Mouse (Mus musculus) mesoderm, embryonic 11.5 days (tissue): ENCODE measurements at regions not wholly inside any gene's neighbourhood (a gene's known extent, or its start where the extent isn't known, plus 50 kb on each side); places are given as distances from the start of the nearest gene placed in this dataset.

Source experiments
- DNase-seq: peaks from one replicate; pipeline ENCODE4 v3.0.0-alpha.2; 2012; ENCODE audit warnings: low read depth, low spot score

DNA sequence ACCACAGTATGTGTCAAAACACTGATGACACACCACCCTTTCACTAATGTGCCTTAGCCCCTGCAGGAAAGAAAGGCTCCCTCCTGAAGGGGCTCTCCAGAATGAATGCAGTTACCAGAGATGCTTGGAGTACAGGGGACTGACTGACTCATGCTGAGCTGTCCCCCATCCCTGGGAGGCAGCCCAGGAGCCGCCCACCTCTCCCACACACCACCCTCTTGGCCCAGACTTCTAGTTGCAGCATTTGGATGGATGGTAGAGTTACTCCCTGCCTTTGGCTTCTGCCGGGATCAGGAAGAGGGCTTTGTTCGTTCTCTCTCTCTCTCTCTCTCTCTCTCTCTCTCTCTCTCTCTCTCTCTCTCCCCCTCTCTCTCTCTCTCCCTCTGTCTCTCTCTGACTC lies 53.4 kb upstream of the Jun start:
- no peak for DNase-seq

DNA sequence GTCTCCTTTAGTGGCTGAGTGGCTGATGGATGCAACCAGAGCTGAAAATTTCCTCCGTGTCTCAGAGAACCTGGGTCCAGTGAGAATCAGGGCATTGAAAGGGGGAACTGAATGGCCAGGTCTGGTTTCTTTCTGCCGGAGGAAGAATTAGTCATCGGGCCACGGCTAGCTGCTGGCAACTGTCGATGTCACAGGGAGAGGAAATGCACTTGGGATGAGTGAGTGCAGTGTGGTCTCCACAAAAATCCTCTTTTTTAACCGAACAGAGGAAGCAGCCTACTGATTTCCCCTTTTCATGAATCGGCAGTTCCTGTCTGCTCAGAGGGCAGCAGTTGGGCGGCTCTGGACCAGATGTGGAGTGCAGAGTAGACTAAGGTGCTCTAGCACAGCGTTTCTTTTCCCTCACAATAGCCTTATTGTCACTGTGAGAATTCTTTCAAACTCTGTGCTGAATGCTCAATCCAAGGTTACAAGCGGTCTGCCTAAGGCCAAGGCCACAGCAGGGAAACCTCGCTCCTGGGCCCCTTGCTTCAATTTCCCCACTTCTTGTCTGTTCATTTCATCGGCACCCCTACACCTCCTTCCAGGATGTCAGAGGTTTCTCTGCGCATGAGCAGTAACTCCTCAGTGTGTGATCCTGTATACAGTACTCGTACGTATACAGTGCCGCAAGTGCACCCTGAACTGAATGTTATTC lies 54.1 kb upstream of the Jun start:
- no peak for DNase-seq

DNA sequence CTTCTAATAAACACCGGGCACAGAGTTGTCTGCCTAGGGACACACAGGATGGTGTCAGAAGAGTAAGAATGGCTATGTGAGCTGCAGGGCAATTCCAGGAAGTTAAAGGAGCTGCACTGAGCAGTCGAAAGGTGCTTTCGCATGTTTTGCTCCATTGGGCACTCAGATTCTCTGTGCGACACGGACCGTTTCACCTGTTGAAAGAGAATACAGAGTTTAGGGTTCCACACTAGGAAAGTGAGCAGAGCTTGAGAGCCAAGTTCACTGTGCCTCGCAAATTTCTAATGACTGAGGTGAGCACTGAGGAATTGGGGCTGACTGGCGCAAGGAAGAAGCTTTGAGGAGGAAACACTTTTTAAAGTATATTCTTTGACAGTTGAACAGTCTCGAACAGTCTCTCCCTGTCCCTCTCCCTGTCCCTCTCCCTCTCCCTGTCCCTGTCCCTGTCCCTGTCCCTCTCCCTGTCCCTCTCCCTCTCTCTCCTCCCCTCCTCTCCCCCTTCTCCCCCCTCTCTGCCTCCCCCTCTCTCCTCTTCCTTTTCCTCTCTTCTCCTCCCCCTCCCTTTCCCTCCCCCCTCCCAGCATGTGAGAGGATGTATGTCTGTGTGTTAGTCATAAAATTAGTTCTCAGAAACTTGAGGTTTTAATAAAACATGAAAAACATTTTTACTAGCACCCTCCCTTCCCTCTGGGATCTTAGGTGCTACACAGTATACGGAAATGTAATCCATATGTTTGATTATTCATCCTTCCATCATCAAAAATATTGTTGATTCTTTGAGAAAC lies 55.1 kb upstream of the Jun start:
- DNase-seq, result no peak

- DNase-seq, result no peak
Measured at GRCm38 (mm10) chr4:95108811-95109210, 56.8 kb upstream of the Jun start.

DNA sequence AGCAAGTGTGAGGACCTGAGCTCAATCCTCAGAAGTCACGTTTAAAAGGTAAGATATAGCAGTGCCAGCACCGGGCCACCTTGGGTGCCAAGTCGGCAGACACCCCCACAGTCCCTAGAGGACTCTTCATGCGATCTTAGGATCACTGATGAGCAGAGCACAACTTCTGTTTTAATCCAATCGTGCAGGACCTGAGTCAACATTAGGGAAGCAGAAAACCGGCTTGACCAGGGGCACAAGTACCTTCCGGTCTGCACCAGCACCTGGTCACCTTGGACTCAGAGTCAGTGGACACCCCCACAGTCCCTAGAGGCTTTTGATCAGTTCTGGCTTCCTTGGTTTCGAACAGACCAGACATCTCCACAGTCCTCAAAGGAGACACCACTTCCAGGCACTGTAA lies 58.8 kb upstream of the Jun start:
- no peak for DNase-seq

- DNase-seq, result no peak
Measured at GRCm38 (mm10) chr4:95117158-95117681, 65.2 kb upstream of the Jun start.

- DNase-seq, result no peak
Measured at GRCm38 (mm10) chr4:95120876-95121275, 68.9 kb upstream of the Jun start.

- DNase-seq, result no peak
Measured at GRCm38 (mm10) chr4:95125346-95125745, 73.3 kb upstream of the Jun start.

- no peak for DNase-seq
Measured at GRCm38 (mm10) chr4:95127970-95128369, 75.9 kb upstream of the Jun start.

DNA sequence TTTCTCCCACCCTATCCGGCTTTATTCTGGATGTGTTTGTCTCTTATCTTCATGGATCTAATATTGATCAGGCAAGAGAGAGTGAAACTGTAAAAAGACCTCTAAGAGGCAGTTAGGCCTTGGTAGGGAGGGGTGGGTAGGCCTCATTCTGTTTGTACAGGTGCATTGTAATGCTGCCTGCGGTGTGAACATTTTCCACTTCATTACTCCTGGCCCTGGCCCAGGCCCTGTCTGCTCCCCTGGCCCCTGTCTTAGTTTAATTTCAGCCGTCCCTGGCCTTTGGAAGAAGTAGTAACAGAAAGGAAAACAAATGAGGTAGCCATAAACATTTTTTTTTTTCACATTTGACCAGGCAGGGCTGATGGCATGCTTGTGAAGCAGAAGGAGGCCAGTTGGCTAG lies 81.8 kb upstream of the Jun start:
- DNase-seq, result peak; percentile 39

DNA sequence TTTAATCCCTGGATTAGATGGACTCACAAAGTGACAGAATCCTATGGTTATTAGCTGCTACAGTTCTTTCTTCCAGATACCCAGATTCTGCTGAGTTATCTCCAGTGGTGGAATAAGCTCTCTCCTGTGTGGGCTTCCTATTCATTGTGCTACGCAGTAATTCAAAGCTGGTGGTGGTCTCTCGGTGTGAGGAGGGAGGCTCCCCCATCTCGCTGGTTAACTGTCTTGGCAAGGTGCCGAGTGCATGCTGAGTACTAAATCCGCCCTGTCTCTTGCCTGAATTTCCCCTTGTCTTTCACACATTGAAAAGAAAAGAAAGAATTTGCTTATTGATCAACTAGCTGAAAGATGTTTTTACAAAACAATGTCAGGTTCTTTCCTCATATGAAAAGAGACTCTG lies 82.6 kb upstream of the Jun start:
- DNase-seq, result no peak

DNA sequence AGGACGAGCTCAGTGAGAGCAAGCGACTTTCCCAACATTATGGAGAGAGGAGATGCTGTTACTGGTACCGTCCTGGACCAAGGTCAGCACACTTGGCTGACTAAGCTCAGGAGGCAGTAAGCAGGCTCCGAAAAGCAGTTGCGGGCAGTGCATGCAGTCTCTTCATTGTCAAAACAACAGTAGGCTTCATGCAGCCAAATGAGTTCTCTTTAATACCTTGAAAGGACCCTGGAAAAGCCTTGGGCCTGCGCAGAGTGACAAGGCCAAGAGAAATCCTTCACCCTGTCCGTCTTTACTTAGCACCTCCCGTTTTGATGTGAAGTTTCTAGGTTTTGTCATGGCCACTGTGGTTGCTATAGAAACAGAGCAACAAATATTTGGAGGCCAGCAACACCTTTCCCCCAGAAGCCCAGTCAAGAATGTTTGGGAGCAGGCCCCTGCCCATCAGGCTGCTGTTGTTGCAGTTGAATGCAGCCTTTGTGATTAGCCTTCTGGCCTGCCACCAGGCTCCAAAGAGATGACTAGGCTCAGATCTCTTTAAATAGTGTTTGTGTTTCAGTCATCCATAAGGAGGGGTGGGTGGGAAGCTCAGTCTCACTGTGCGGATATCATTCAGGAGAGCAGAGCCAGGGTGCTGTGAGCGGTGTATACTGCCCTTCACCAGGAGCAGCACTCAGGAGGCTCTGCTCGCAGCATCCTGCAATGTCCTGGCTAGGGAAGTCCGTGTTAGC lies 85.6 kb upstream of the Jun start:
- DNase-seq, result peak; percentile 65

GRCm38 (mm10) chr4:95138676-95139075 lies 86.7 kb upstream of the Jun start:
- no peak for DNase-seq

DNA sequence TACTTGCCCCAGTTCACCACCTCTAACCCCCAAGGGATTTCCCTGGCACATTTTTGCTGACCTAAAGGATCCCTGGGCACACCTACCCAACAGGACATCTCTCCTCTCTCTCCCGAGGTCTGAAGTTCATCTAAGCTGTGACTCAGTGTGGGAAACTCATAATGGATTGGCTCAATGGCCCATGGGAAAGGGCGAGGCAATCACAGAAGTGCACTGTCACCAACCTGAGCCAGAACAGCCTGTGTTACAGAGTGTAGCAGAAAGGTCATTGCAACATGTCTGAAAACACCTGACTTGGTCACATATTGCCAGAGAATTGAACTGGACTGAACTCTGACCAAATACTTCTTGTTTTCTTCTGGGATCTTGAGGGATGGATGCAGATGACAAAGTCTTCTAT lies 89.2 kb upstream of the Jun start:
- no peak for DNase-seq

GRCm38 (mm10) chr4:95143130-95143529 lies 91.1 kb upstream of the Jun start:
- DNase-seq, result no peak

DNA sequence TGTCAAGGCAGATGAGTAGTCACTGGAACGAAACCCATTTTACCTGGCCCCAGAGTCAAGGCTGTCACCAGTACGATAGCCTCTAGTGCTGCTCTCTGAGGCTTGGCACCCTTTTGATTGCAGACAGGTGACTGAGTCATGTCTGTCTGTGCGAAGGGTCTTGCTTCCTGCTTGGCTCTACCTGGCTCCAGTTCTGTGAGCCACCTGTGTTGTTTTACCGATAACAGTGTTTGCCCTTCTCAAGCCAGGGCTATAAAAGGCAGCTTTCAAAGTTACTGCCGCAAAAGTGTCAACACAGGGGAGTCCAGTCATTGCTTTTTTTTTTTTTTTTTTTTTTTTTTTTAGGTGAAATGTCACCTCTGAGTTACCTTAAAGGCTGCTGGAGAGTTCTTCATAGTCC lies 91.6 kb upstream of the Jun start:
- no peak for DNase-seq

DNA sequence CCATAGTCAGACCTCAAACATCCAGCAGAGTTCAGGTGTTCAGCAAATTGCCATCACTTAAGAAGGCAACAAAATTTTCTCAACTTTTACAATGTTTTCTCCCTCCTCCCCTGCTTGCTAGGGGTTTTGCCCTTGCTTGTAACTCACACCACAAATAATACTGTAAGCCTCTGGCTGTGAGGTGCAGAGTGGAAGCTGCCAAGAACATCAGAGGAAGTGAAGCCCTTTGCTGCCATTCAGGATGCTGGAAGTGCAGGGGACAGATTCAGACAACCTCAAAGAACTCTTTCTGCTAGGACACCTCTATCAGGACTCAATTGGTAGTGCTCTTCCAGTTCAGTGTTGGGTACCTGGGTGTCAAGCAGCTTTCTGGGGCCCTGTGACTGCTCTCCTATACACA lies 92.4 kb upstream of the Jun start:
- DNase-seq, result no peak

- no peak for DNase-seq
Measured at GRCm38 (mm10) chr4:95146268-95146667, 94.2 kb upstream of the Jun start.

GRCm38 (mm10) chr4:95148665-95149064 lies 96.6 kb upstream of the Jun start:
- DNase-seq, result no peak

DNA sequence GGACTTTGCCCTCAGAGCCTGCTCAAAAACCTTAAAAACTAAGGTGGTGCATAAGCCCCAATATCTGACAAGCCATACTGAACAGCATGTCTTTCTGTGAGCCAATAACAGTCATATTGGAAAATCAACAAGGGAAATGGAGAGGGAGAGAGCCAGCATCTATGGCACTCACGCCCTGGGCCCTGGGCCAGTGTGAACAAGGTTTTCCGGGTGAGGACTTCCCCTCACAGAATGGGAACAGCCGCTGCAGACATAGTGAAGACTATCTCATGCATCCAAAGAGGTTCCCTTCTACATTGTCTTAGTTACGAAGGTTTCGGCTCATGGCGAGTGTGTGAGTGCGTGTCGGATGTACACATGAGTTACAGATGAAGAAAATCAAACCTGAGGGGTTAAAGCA lies 99.7 kb upstream of the Jun start:
- DNase-seq, result no peak

GRCm38 (mm10) chr4:95152431-95153115 lies 100.6 kb upstream of the Jun start:
- no peak for DNase-seq

- no peak for DNase-seq
Measured at GRCm38 (mm10) chr4:95153737-95154287, 101.8 kb upstream of the Jun start.
